Mouse (Mus musculus) testis, postnatal 14 days (tissue): ENCODE measurements at regions not wholly inside any gene's neighbourhood (a gene's known extent, or its start where the extent isn't known, plus 50 kb on each side); places are given as distances from the start of the nearest gene placed in this dataset.

Experiments
- DNase-seq: peaks from one replicate; pipeline ENCODE4 v3.0.0; 2021; ENCODE audit warnings: low spot score

DNA sequence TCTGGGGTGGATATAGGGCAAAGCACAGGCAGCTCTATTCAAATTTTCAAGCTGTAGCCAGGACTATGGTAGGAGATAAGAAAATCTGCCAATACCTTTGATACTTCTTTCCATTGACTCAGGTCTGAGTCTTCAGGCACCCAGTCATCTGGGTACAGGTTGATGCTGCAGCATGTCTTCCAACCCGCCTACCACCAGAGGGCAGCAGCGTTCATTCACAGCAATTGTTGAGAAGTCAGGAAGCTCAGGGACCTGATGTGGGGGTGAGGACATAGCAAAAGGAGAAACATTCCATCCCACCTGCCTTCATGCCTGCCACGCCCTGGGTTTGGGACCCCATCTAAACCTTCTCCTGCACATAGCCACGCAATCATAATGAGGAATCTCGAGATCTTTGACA, 118.2 kb upstream of the Gm21876 start:
- peak; percentile 5 for DNase-seq

DNA sequence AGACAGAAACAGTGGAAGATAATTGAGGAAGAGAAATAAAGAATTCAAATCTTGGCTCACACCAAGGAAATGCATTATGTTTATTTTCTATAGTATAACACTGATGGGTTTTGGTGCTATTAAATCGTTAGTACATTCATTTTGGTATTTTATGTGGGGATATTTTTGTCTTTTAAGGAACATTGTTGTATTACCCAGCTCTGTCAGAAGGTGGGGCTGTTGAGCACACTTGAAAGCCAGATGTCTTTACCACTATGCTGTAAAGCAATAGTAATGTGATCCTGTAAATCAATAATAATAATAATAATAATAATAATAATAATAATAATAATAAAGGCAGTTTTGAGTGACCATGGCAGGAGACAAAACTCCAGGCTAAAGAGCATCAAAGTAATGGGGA, 120.0 kb upstream of the Gm21876 start:
- no peak for DNase-seq

DNA sequence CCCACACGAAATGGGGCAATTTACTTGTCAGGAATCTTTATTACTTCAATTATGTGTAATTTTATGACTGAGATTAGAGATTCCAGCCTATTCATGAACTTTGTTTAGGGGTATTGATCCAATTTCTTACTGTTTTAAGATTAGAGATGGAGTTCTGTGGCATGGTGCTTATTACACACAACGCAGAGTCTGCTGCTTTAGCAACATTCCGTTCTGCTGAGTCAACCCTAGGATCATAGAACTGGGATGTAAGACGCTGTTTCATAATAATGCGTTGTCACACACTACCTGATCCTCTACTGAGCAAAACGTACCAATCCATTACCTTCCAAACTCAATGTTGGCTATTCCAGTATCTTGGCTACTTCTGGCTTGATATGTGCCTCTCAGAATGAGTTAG, 121.9 kb upstream of the Gm21876 start:
- DNase-seq: no peak

DNA sequence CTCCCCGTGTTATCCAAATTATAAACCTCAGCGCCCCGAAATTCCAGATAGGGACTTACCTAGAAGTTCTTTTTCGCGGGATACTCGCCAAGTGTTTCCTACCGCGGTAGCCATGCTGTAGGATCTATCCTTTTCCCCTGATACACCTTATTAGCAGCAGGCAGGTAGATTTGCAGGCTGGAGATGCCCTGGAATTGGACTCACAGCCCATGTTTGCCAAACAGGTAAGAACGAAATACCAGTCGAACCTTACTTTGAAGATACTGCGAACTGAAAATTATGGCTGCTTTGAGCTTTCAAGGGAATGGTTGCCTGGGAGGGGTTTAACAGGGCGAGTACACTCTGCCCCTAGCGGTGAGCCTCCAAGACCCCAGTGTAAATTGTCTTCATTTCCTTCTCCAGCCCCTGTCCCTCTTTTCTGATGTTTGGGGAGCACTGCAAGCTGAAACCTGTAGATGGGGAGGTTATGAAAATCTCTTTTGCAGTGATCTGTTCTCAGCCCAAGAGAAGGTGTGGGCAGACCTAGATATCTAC, 149.8 kb upstream of the Agtr2 start:
- no peak for DNase-seq

DNA sequence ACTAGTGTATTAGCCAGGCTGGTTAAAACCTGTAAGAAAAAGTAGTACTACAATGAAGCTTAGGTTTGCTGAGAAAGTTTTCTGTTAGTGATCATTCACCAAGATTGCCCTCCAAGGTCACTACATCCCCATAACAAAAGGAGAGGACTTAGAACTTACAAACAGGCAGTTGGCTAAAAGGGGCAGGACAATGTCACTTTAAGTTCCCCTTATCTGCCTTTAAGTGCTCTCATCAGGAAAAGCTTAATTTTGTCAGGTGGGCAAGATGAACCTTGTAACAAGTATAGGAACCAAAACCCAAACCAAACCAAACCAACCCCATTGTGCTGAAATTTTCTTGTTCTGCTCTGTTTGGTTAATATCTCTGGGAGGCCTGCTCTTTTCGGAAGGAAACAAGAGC, 139.9 kb upstream of the Agtr2 start:
- DNase-seq: no peak

DNA sequence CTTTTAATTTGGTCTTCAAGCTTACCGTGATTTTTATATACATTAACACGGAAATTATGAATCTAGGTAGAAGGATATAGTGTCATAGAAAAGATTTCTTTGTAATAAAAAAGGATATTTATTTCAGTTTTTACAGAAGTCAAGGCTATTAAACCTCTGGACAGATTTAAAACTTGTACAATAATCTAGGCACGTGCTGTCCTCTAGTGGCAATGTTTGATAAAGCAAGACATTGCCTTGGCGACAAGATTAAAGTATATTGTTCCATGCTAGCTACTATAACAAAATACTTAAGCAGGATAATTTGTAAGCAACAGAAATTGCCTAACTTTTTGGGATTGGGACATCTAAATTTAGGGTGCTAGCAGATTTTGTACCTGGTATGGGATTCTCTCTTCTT, 133.8 kb upstream of the Agtr2 start:
- DNase-seq: no peak

DNA sequence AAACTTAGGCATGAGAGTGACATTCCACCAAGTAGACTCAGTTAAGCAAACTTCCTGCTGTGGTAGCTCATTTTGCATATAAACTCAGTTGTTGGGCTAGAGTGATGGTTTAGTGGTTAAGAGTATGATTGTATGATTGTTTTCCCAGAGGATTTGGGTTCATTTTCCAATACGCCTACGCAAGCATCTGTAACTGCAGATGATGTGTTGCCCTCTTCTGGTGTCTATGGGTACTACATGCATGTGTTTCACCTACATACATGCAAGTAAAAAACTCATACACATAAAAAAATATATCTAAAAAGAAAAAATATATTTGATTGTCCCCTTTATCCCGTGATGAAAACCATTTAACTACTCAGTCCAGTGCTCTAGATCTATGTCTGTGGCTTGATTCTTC, 132.0 kb upstream of the Agtr2 start:
- no peak for DNase-seq

DNA sequence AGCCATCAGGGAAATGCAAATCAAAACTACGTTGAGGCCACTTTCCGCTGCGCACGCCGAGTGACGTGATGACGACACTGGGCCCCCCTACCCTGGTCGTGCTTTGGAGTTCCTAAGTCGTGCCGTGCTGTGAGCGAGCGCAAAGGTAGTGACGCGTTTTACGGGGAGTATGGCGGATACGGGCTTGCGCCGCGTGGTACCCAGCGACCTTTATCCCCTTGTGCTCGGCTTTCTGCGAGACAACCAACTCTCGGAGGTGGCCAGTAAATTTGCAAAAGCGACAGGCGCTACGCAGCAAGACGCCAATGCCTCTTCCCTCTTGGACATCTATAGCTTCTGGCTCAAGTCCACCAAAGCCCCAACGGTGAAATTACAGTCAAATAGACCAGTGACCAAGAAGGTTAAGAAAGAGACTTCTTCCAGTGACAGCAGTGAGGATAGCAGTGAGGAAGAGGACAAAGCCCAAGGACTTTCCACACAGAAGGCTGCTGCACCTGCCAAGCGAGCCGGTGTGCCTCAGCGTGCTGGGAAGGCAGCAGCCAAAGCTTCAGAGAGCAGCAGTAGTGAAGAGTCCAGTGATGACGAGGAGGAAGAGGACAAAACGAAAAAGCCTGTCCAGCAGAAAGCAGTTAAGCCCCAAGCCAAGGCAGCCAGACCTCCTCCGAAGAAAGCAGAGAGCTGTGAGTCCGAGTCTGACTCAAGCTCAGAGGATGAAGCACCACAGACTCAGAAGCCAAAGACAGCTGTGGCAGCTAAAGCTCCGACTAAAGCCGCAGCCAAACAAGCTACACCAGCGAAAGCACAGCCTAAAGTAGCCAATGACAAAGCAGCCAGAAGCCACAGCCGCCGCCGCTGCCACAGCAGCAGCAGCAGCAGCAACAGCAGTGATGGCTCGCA, 123.3 kb upstream of the Agtr2 start:
- DNase-seq: peak; percentile 2

DNA sequence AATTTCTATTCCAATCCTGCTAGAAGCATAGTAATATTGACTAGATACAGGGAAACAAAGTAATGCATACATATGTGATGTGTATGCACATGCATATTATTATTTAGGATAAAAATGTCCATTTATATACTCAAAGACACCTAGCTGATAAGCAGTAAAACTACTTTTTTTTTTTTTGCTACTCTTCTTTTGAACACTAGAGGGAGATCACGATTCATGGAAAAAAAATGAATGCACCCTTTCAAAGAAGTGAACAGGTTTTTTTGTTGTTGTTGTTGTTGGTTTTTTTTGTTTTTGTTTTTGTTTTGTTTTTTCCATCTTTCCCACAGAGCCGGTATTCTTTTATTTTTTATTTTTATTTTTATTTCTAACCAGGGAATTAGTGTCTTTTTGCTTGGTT, 99.1 kb upstream of the Agtr2 start:
- DNase-seq: no peak

DNA sequence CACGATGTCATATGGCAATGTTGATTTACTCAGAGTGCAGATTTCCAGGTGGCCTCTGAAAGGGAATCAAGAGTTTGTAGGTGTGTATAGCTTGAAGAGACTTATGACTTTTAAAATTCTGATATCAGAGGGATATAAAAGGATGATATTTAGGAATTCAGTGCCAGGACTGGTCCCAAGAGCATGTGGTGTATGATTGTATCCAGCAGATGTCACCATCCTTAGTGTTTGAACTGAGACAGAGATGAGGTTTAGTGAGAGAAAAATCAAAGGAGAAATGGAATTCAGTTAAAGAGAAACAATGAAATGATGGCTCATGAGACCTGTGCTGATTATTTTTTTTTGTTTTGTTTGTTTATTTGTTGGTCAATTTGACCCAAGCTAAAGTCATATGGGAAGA, 94.4 kb upstream of the Agtr2 start:
- no peak for DNase-seq

DNA sequence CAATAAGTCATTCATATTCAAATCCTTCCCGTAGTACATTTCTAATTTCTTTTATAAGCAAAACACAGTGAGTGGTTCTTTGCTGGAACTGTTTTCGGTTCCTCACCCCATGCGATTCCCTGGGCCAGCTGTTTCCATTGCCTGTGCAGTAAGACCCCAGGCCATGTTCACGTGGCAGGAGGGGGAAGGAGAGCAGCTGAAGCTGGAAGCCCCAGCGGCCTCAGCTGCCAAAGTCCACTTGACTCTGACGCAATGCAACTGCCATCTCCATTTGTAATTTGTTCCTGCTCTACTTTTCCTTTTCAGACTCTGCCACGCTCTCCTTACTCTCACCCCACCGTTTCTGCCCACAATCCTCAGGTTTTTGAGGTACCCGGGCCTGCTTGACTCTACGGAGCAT, 91.1 kb upstream of the Agtr2 start:
- DNase-seq: no peak

DNA sequence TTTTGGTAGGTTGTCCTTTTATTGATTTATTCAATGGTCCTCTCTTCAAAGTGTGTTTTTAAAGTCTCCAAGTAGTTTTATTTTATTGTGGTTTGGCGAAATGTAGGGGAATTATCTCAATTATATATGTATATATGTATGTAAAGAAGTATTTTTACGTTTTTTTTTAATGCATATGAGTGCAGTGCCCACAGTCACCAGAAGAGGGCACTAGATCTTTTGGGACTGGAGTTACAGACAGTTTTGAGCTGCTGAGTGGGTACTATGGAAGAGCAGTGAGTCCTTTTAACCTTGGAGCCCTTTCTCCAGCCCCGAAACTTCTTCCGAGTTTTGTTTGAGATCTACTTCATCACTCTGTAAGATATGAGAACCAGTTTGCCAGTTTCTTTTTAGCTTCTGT, 59.5 kb upstream of the Agtr2 start:
- DNase-seq: no peak

DNA sequence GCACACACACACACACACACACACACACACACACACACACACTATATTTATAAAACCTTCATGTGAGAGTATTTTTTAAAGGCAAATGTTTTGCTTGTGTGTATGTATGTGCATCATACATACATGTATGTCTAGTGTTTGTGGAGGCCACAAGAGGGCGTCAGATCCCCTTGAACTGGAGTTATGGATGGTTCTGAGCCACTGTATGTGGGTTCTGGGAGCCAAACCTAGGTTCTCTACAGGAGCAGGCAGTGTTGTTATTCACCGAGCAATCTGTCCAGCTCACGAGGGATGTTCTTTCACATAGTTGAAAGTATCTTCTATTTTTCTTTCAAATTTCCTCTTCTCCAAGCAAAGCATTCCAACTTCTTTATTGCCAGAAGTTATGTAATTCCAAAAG, 56.3 kb upstream of the Agtr2 start:
- no peak for DNase-seq

DNA sequence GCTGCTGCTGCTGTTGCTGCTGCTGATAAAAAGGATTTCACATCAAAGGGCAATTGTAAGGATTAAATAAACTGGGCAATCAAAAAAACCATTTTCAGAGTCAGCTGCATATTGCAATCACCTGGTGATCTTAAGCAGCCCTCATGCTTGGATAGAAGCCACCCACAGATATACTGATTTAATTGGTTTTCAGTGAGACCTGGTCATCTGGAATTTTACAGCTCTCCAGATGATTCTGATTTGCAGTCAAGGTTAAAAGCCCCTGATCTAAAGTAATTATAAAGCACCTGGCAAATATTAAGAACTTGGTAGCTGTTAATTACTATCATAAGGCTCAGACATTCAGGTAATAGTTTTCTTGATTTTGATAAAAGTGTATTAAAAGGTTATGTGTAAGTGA, 50.8 kb upstream of the Agtr2 start:
- DNase-seq: no peak
